Mouse (Mus musculus) olfactory bulb, adult 2 months (tissue): ENCODE results near the gene Repin1.

ENCODE experiments used
- CTCF ChIP-seq: fragments of 200-500 bp; IDR thresholded peaks from 2 replicates; pipeline ENCODE4 v1.5.1; 2012; ENCODE audit warnings: low read depth, mild to moderate bottlenecking, low read length, moderate library complexity; ENCODE audit not compliant: insufficient read depth
- POLR2A ChIP-seq: fragments of 200-500 bp; IDR thresholded peaks from 2 replicates; pipeline ENCODE4 v1.6.1; 2012; ENCODE audit warnings: mild to moderate bottlenecking, low read depth, low read length, moderate library complexity; ENCODE audit not compliant: insufficient read depth

DNA sequence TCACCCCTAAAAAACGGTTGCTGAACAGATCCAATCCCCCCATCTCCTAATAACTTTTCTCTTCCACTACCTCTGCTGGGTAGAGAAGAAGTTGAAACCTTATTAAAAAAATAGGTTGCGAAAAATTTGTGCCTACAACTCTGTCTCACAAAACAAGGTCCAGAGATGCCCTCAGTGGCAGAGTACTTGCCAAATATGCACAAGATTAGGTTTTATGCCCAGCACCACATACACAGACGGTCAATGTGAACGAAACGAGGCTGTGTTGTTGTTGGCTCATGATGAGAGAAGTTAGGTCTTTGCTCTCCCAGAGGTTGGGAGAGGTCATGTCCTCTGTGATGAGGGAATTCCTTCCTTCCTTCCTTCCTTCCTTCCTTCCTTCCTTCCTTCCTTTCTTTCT lies 48.4 kb upstream of the Repin1 start:
- TF ChIP-seq CTCF: no peak
- TF ChIP-seq POLR2A: no peak
